Mouse (Mus musculus) liver, embryonic 15.5 days (tissue): ENCODE measurements at regions not wholly inside any gene's neighbourhood (a gene's known extent, or its start where the extent isn't known, plus 50 kb on each side); places are given as distances from the start of the nearest gene placed in this dataset.

Source experiments
- ATAC-seq: fragments of 200-750 bp; cut with Nextera tagmentation; 2 replicates; pipeline ENCODE4 v1.8.0; 2017; ENCODE audit warnings: moderate number of reproducible peaks, mild to moderate bottlenecking, moderate library complexity; ENCODE audit not compliant: insufficient read depth
- H3K27ac ChIP-seq: fragments of 300-500 bp; sonication (generic); replicated peaks from 2 replicates; pipeline ENCODE4 v1.5.1; 2015; ENCODE audit warnings: mild to moderate bottlenecking, inconsistent platforms
- H3K27me3 ChIP-seq: fragments of 300-500 bp; sonication (generic); 2 replicates; pipeline ENCODE4 v1.6.1; 2015; ENCODE audit warnings: mild to moderate bottlenecking, inconsistent platforms
- H3K36me3 ChIP-seq: fragments of 300-500 bp; sonication (generic); replicated peaks from 2 replicates; pipeline ENCODE4 v1.6.1; 2015; ENCODE audit warnings: moderate library complexity, mild to moderate bottlenecking, inconsistent platforms
- H3K4me1 ChIP-seq: fragments of 300-500 bp; sonication (generic); replicated peaks from 2 replicates; pipeline ENCODE4 v1.6.1; 2015; ENCODE audit warnings: inconsistent platforms
- H3K4me2 ChIP-seq: fragments of 300-500 bp; sonication (generic); 2 replicates; pipeline ENCODE4 v1.6.1; 2015; ENCODE audit warnings: moderate library complexity, mild to moderate bottlenecking, inconsistent platforms
- H3K4me3 ChIP-seq: fragments of 300-500 bp; sonication (generic); replicated peaks from 2 replicates; pipeline ENCODE4 v1.5.1; 2015; ENCODE audit warnings: mild to moderate bottlenecking, inconsistent platforms
- H3K9ac ChIP-seq: fragments of 300-500 bp; sonication (generic); 2 replicates; pipeline ENCODE4 v1.6.1; 2015; ENCODE audit warnings: moderate library complexity, mild to moderate bottlenecking, inconsistent platforms
- H3K9me3 ChIP-seq: fragments of 300-500 bp; sonication (generic); replicated peaks from 2 replicates; pipeline ENCODE4 v1.6.1; 2016; ENCODE audit warnings: inconsistent platforms
- WGBS: fragments of 180-500 bp; shearing (Covaris S2); methylation state at CpG from one replicate; pipeline ENCODE4 v1.1.7; 2015; ENCODE audit warnings: mixed read lengths; ENCODE audit not compliant: insufficient replicate concordance; 5-methylcytosine and 5-hydroxymethylcytosine counted together

- WGBS, result 14% methylated on average over 1 of the region's 1 CpGs
- no peaks in the 10 kb centered on the region for H3K36me3 ChIP-seq
- H3K4me1 ChIP-seq, result no peaks in the 10 kb centered on the region
- H3K27ac ChIP-seq, result no peak overlapping the region
- no peak overlapping the region for H3K9ac ChIP-seq
- peaks cover 3% of the 10 kb centered on the region; the same call in 1 of the 2 replicates for H3K27me3 ChIP-seq
- H3K4me2 ChIP-seq, result no peak overlapping the region
- H3K4me3 ChIP-seq, result no peak overlapping the region
- H3K9me3 ChIP-seq, result no peaks in the 10 kb centered on the region
- ATAC-seq, result no peak
These were observed 285.5 kb downstream of the Fam49a start for GRCm38 (mm10) chr12:12547477-12547876.

GRCm38 (mm10) chr12:12546372-12547031 is 284.6 kb downstream of the Fam49a start:
- Histone ChIP-seq H3K4me1 (no peaks in the 10 kb centered on the region), H3K4me2 (no peak overlapping the region), H3K9ac (no peak overlapping the region), H3K27me3 (peaks cover 3% of the 10 kb centered on the region; the same call in 1 of the 2 replicates), H3K36me3 (no peaks in the 10 kb centered on the region), H3K27ac (no peak overlapping the region), H3K4me3 (no peak overlapping the region), H3K9me3 (no peaks in the 10 kb centered on the region)
- 41% methylated on average over 5 of the region's 5 CpGs for WGBS
- no peak for ATAC-seq

- no peaks in the 10 kb centered on the region for H3K4me1 ChIP-seq
- H3K27me3 ChIP-seq, result peaks cover 3% of the 10 kb centered on the region; the same call in 1 of the 2 replicates
- no peaks in the 10 kb centered on the region for H3K36me3 ChIP-seq
- 52% methylated on average over 13 of the region's 13 CpGs for WGBS
- H3K4me2 ChIP-seq, result no peak overlapping the region
- no peak overlapping the region for H3K27ac ChIP-seq
- ATAC-seq, result no peak
- no peak overlapping the region for H3K9ac ChIP-seq
- no peak overlapping the region for H3K4me3 ChIP-seq
- H3K9me3 ChIP-seq, result no peaks in the 10 kb centered on the region
These were observed 279.4 kb downstream of the Fam49a start for GRCm38 (mm10) chr12:12541076-12542070.

GRCm38 (mm10) chr12:12539291-12539690 is 277.4 kb downstream of the Fam49a start:
- no peak for ATAC-seq
- H3K36me3 ChIP-seq, result no peaks in the 10 kb centered on the region
- no peak overlapping the region for H3K9ac ChIP-seq
- no peak overlapping the region for H3K4me3 ChIP-seq
- WGBS, result 33% methylated on average over 3 of the region's 3 CpGs
- no peaks in the 10 kb centered on the region; the same call in 1 of the 2 replicates for H3K4me1 ChIP-seq
- no peaks in the 10 kb centered on the region for H3K27me3 ChIP-seq
- no peak overlapping the region for H3K27ac ChIP-seq
- no peaks in the 10 kb centered on the region for H3K9me3 ChIP-seq
- no peak overlapping the region for H3K4me2 ChIP-seq

GRCm38 (mm10) chr12:12534779-12535178 is 272.8 kb downstream of the Fam49a start:
- Histone ChIP-seq H3K4me1 (no peaks in the 10 kb centered on the region; the same call in 1 of the 2 replicates), H3K27me3 (no peaks in the 10 kb centered on the region), H3K27ac (no peak overlapping the region), H3K4me3 (no peak overlapping the region), H3K9ac (no peak overlapping the region), H3K4me2 (no peak overlapping the region), H3K36me3 (no peaks in the 10 kb centered on the region), H3K9me3 (no peaks in the 10 kb centered on the region)
- 11% methylated on average over 2 of the region's 2 CpGs for WGBS
- no peak for ATAC-seq

GRCm38 (mm10) chr12:12530796-12531195 is 268.9 kb downstream of the Fam49a start:
- WGBS, result 60% methylated on average over 6 of the region's 6 CpGs

GRCm38 (mm10) chr12:12529541-12529940 is 267.6 kb downstream of the Fam49a start:
- Histone ChIP-seq H3K36me3 (no peaks in the 10 kb centered on the region), H3K9me3 (no peaks in the 10 kb centered on the region), H3K27me3 (peaks cover 5% of the 10 kb centered on the region; the same call in 1 of the 2 replicates), H3K4me3 (no peak overlapping the region), H3K27ac (no peak overlapping the region), H3K9ac (no peak overlapping the region), H3K4me2 (no peak overlapping the region), H3K4me1 (no peaks in the 10 kb centered on the region; the same call in 1 of the 2 replicates)
- 67% methylated on average over 5 of the region's 5 CpGs for WGBS
- no peak for ATAC-seq

More at GRCm38 (mm10) chr12:12530796-12531195, 268.9 kb downstream of the Fam49a start:
- no peak for ATAC-seq
- H3K4me1 ChIP-seq, result no peaks in the 10 kb centered on the region; the same call in 1 of the 2 replicates
- H3K9ac ChIP-seq, result no peak overlapping the region
- no peaks in the 10 kb centered on the region for H3K27me3 ChIP-seq
- no peaks in the 10 kb centered on the region for H3K9me3 ChIP-seq
- no peaks in the 10 kb centered on the region for H3K36me3 ChIP-seq
- no peak overlapping the region for H3K4me2 ChIP-seq
- no peak overlapping the region for H3K4me3 ChIP-seq
- no peak overlapping the region for H3K27ac ChIP-seq

- H3K36me3 ChIP-seq, result no peaks in the 10 kb centered on the region
- no peak overlapping the region for H3K4me3 ChIP-seq
- H3K4me2 ChIP-seq, result no peak overlapping the region
- no peak overlapping the region for H3K9ac ChIP-seq
- no peak overlapping the region for H3K27ac ChIP-seq
- 66% methylated on average over 3 of the region's 3 CpGs for WGBS
- no peaks in the 10 kb centered on the region for H3K4me1 ChIP-seq
- peaks cover 5% of the 10 kb centered on the region; the same call in 1 of the 2 replicates for H3K27me3 ChIP-seq
- no peak for ATAC-seq
- H3K9me3 ChIP-seq, result no peaks in the 10 kb centered on the region
These were observed 266.6 kb downstream of the Fam49a start for GRCm38 (mm10) chr12:12528478-12528981.

GRCm38 (mm10) chr12:12527766-12528477 is 266.0 kb downstream of the Fam49a start:
- no peak overlapping the region for H3K4me2 ChIP-seq
- H3K27ac ChIP-seq, result no peak overlapping the region
- peaks cover 5% of the 10 kb centered on the region; the same call in 1 of the 2 replicates for H3K27me3 ChIP-seq
- no peaks in the 10 kb centered on the region for H3K9me3 ChIP-seq
- H3K4me3 ChIP-seq, result no peak overlapping the region
- ATAC-seq, result no peak
- 41% methylated on average over 7 of the region's 7 CpGs for WGBS
- H3K36me3 ChIP-seq, result no peaks in the 10 kb centered on the region
- no peaks in the 10 kb centered on the region for H3K4me1 ChIP-seq
- no peak overlapping the region for H3K9ac ChIP-seq

GRCm38 (mm10) chr12:12527366-12527765 is 265.4 kb downstream of the Fam49a start:
- Histone ChIP-seq H3K4me1 (no peaks in the 10 kb centered on the region), H3K4me2 (no peak overlapping the region), H3K4me3 (no peak overlapping the region), H3K36me3 (no peaks in the 10 kb centered on the region), H3K9ac (no peak overlapping the region), H3K9me3 (no peaks in the 10 kb centered on the region), H3K27me3 (peaks cover 5% of the 10 kb centered on the region; the same call in 1 of the 2 replicates), H3K27ac (no peak overlapping the region)
- 65% methylated on average over 3 of the region's 3 CpGs for WGBS
- no peak for ATAC-seq
